Mouse (Mus musculus): ENCODE measurements around the gene Foxf1.

Gene Foxf1

DNA sequence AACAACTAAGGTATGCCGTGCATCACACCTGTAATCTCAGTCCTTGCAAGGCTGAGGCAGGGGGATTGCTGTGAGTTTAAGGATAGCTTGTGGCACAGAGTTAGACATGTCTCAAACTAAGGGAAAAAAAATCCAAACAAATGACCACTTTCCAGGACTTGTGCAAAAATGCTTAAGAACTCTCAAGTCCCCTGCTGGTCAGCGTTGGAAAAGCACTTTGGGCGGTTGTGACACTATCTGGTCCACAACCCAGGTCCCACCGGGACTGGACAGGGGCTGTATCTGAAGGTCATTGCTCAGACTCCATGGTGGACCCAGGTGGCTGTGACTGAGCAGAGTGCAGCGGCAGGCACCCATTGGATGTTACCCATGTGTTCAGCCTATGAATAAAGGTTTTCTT is 46.3 kb downstream of the Foxf1 start:
- no peak for DNase-seq (ENCODE audit: low spot score)

DNA sequence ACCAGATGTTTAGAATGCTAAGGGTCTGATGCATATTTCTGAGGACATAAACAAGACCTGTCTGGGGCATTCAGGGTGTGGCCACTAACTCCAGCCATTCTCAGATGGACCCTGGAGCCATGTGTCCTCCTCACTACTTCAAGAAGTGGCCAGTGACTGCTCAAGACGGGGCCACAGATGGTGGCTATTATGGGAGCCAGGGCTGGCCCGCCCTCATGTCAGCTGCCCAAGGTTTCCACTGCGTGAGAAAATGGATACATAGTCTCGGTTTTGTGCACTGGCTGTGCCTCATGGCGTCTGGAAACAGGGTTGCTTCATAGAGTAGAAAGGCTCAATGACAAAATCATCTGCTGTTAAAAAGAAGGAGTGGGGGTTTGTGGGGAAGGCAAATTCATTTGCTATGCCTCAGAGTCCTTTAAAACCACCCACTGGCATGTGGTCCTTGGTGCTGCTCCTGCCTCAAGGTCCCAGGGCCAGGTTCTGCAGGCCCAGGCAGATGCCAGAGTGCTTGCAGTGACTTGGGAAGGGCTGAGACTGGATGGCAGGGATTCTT is 48.9 kb downstream of the Foxf1 start:
- DNase-seq (ENCODE audit: low spot score): no peak

DNA sequence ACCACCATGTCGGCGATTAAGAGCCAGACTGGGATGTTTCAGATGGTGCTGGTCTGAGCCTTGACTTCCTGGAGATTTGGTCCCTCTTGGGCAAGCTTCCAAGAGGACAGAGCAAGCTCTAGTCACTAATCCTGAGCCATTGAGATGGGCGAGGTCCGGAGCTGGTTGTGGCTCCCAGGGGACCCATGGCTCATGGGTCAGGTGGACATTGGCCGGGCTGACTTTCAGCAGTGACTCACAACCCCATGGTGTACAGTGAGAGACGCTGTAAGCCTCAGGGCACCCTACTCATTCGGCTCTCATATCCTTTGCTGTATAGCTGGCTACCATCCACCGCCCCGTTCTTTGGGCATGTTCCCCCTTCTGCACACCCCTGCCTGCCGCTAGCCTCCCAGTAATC is 49.9 kb downstream of the Foxf1 start:
- DNase-seq (ENCODE audit: low spot score): no peak

DNA sequence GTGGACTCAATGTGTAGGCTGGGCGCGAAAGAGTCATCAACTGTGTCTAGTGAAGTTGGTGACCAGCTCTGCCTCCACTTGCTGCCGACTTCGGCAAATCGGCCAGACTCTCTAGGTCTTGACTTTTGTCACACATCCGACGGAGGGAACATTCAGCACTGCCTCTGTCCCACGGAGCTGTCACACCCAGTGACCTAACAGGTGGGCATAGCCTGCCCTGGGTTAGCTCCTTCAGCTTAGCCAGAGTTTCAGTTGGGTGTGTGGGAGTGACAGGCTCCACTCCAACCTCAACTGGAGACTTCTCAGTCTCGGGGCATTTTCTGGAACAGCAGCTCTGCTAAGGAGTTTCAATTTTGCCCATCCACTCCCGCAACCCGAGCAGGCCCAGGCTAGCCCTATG is 50.3 kb downstream of the Foxf1 start:
- DNase-seq (ENCODE audit: low spot score): no peak

DNA sequence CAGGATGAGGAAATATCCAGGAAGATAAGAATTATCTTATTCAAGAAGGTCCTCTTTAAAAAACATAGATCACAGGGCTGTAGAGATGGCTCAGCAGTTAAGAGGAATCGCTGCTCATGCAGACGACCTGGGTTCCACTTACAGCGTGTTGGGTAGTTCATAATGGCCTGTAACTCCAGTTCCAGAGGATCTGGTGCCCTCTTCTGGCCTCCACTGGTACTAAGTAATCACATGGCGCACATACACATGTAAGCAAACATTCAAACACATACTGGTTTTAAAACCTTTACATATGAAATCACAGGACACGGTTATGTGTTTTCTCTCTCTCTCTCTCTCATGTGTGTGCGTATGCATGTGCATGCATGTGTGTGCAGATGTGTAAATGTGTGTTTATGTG is 52.7 kb downstream of the Foxf1 start:
- DNase-seq (ENCODE audit: low spot score): no peak
